Mouse (Mus musculus) brain, embryonic 14.5 days (tissue): ENCODE measurements at regions not wholly inside any gene's neighbourhood (a gene's known extent, or its start where the extent isn't known, plus 50 kb on each side); places are given as distances from the start of the nearest gene placed in this dataset.

ENCODE experiments used
- CTCF ChIP-seq: fragments of 200-500 bp; IDR thresholded peaks from 2 replicates; pipeline ENCODE4 v1.5.1; 2012; ENCODE audit warnings: inconsistent platforms, mild to moderate bottlenecking, moderate library complexity, borderline replicate concordance; ENCODE audit not compliant: insufficient read depth, insufficient read length; ENCODE audit errors: extremely low read depth
- POLR2A ChIP-seq: fragments of 200-500 bp; IDR thresholded peaks from 2 replicates; pipeline ENCODE4 v1.6.1; 2012; ENCODE audit warnings: mild to moderate bottlenecking, inconsistent platforms, borderline replicate concordance; ENCODE audit not compliant: poor library complexity, insufficient read depth, insufficient read length, severe bottlenecking; ENCODE audit errors: extremely low read depth

- TF ChIP-seq POLR2A (no peak), CTCF (no peak)
Measured at GRCm38 (mm10) chr8:27778982-27779381, 331.5 kb downstream of the Poteg start.
